ENCODE assay signal across 26 mouse cellular contexts in genomic region chr5:38422426-38422825, GRCm38 (mm10).
A peak's percentile ranks its signal among the peaks of the same experiment; 100 is the strongest.
DNase-seq lines count a peak whose midpoint lies in the region; ATAC-seq lines count a peak whose summit lies in the region.
"Had no signal": no experiment of that assay in that cellular context is flagged by ENCODE, and none has a peak within 500 bp of the region (broad histone marks: within the 10 kb centered on the region; RNA-seq: fewer than 3 reads in every experiment).

No protein-coding gene starts in this region.

- H3K27me3 ChIP-seq in forebrain, embryonic 14.5 days (replicated peaks; ENCODE audit: control insufficient read depth, insufficient read depth, low read length): no peaks in the 10 kb centered on the region
- no peaks in the 10 kb centered on the region for H3K27me3 ChIP-seq in forebrain, embryonic 13.5 days
- H3K27me3 ChIP-seq in midbrain, embryonic 12.5 days: no peaks in the 10 kb centered on the region
- H3K27me3 ChIP-seq in midbrain, embryonic 15.5 days (replicated peaks): no peaks in the 10 kb centered on the region
- H3K27me3 ChIP-seq: CH12.LX; embryonic facial prominence, embryonic 15.5 days; kidney, embryonic 15.5 days had no signal

- no peaks in the 10 kb centered on the region for H3K9me3 ChIP-seq in forebrain, embryonic 14.5 days (replicated peaks; ENCODE audit: control insufficient read depth, low read length)
- H3K9me3 ChIP-seq in forebrain, embryonic 13.5 days (replicated peaks): no peaks in the 10 kb centered on the region
- no peaks in the 10 kb centered on the region for H3K9me3 ChIP-seq in midbrain, embryonic 12.5 days
- no peaks in the 10 kb centered on the region for H3K9me3 ChIP-seq in midbrain, embryonic 15.5 days
- H3K9me3 ChIP-seq: embryonic facial prominence, embryonic 15.5 days; kidney, embryonic 15.5 days; limb, embryonic 10.5 days had no signal

- H3K4me2 ChIP-seq in forebrain, embryonic 14.5 days (ENCODE audit: low read length): no peak overlapping the region
- no peak overlapping the region for H3K4me2 ChIP-seq in forebrain, embryonic 13.5 days
- no peak overlapping the region for H3K4me2 ChIP-seq in midbrain, embryonic 12.5 days (replicated peaks)
- H3K4me2 ChIP-seq in midbrain, embryonic 15.5 days: no peak overlapping the region
- H3K4me2 ChIP-seq: embryonic facial prominence, embryonic 15.5 days; heart, embryonic 11.5 days; kidney, embryonic 15.5 days had no signal

- H3K9ac ChIP-seq in forebrain, embryonic 14.5 days (ENCODE audit: low read length): no peak overlapping the region
- no peak overlapping the region for H3K9ac ChIP-seq in forebrain, embryonic 13.5 days
- H3K9ac ChIP-seq in midbrain, embryonic 12.5 days (replicated peaks): no peak overlapping the region
- H3K9ac ChIP-seq in midbrain, embryonic 15.5 days: no peak overlapping the region
- H3K9ac ChIP-seq: embryonic facial prominence, embryonic 15.5 days; kidney, embryonic 15.5 days; liver, postnatal 0 days had no signal

- no peak for ATAC-seq in forebrain, embryonic 14.5 days
- no peak for ATAC-seq in forebrain, embryonic 13.5 days
- ATAC-seq in midbrain, embryonic 12.5 days (ENCODE audit: low FRiP score, low read depth): peak; percentile 38; the same call in 1 of the 2 replicates
- no peak for ATAC-seq in midbrain, embryonic 15.5 days (replicated peaks)
- ATAC-seq in activated CD4-positive, CD25-positive, alpha-beta regulatory T cell, adult 4 months: no peak
- ATAC-seq: hindbrain, embryonic 16.5 days; intestine, postnatal 0 days; liver, postnatal 0 days had no signal

- no peak overlapping the region for H3K4me3 ChIP-seq in forebrain, embryonic 14.5 days (ENCODE audit: low read depth, low read length)
- no peak overlapping the region for H3K4me3 ChIP-seq in forebrain, embryonic 13.5 days
- H3K4me3 ChIP-seq in midbrain, embryonic 12.5 days: no peak overlapping the region
- no peak overlapping the region for H3K4me3 ChIP-seq in midbrain, embryonic 15.5 days
- H3K4me3 ChIP-seq: embryonic facial prominence, embryonic 15.5 days; kidney, embryonic 15.5 days; limb, embryonic 10.5 days had no signal

- H3K36me3 ChIP-seq in forebrain, embryonic 14.5 days (ENCODE audit: control insufficient read depth, insufficient read depth, low read length): no peaks in the 10 kb centered on the region
- no peaks in the 10 kb centered on the region for H3K36me3 ChIP-seq in forebrain, embryonic 13.5 days (ENCODE audit: poor library complexity, severe bottlenecking)
- H3K36me3 ChIP-seq in midbrain, embryonic 12.5 days: no peaks in the 10 kb centered on the region
- H3K36me3 ChIP-seq in midbrain, embryonic 15.5 days (replicated peaks): no peaks in the 10 kb centered on the region
- H3K36me3 ChIP-seq: embryonic facial prominence, embryonic 15.5 days; kidney, embryonic 15.5 days; limb, embryonic 10.5 days had no signal

- H3K27ac ChIP-seq in forebrain, embryonic 14.5 days (ENCODE audit: low read depth, low read length): no peak overlapping the region
- no peak overlapping the region for H3K27ac ChIP-seq in forebrain, embryonic 13.5 days
- no peak overlapping the region for H3K27ac ChIP-seq in midbrain, embryonic 12.5 days (replicated peaks)
- H3K27ac ChIP-seq in midbrain, embryonic 15.5 days: no peak overlapping the region
- H3K27ac ChIP-seq: embryonic facial prominence, embryonic 15.5 days; kidney, embryonic 15.5 days; limb, embryonic 10.5 days had no signal

- H3K4me1 ChIP-seq in forebrain, embryonic 14.5 days (ENCODE audit: control insufficient read depth, insufficient read depth, low read length): no peaks in the 10 kb centered on the region
- peaks cover 4% of the 10 kb centered on the region for H3K4me1 ChIP-seq in forebrain, embryonic 13.5 days
- H3K4me1 ChIP-seq in midbrain, embryonic 12.5 days: peaks cover 9% of the 10 kb centered on the region
- 0 out of 2 replicates have a peak, but pooled peaks cover 2% of the 10 kb centered on the region for H3K4me1 ChIP-seq in midbrain, embryonic 15.5 days
- H3K4me1 ChIP-seq: embryonic facial prominence, embryonic 15.5 days; limb, embryonic 10.5 days had no signal

- DNase-seq in forebrain, embryonic 14.5 days (ENCODE audit: low spot score): peak; percentile 8
- DNase-seq in embryo, embryonic 11 days: peak; percentile 27
- no peak for DNase-seq in adrenal gland, adult (ENCODE audit: inconsistent age in 2 of 2, low spot score in 1 of 2)
- DNase-seq: adrenal gland, postnatal 10 days; cerebellum, adult 11 months; cerebellum, postnatal 25 days; gastrocnemius, postnatal 25 days; heart, postnatal 10 days; kidney, postnatal 4 days; layer of hippocampus, adult 9-11 months; liver, postnatal 0 days; lung, postnatal 14 days; right cerebral cortex, postnatal 25 days; thymus, adult 18-20 months; thymus, postnatal 4 days had no signal

- 9% methylated on average over 4 of the region's 4 CpGs for WGBS in forebrain, embryonic 14.5 days
- WGBS in forebrain, embryonic 13.5 days: 4% methylated on average over 4 of the region's 4 CpGs
- 9% methylated on average over 4 of the region's 4 CpGs for WGBS in midbrain, embryonic 12.5 days
- WGBS in midbrain, embryonic 15.5 days: 11% methylated on average over 4 of the region's 4 CpGs

Comparison
In these comparisons a context has a peak if more than half of its experiments do, and no peak if none do; other contexts are left out.
1. DNase-seq: peak in forebrain, embryonic 14.5 days (single experiment) and embryo, embryonic 11 days (single experiment); none in adrenal gland, adult (0 of 2).